Mouse (Mus musculus) layer of hippocampus, adult 11-12 months (tissue): Measurements from ENCODE around the gene Mov10l1.

Experiments
- DNase-seq: peaks from one replicate; pipeline ENCODE4 v3.0.0; 2022; ENCODE audit warnings: low spot score

Gene Mov10l1

DNA sequence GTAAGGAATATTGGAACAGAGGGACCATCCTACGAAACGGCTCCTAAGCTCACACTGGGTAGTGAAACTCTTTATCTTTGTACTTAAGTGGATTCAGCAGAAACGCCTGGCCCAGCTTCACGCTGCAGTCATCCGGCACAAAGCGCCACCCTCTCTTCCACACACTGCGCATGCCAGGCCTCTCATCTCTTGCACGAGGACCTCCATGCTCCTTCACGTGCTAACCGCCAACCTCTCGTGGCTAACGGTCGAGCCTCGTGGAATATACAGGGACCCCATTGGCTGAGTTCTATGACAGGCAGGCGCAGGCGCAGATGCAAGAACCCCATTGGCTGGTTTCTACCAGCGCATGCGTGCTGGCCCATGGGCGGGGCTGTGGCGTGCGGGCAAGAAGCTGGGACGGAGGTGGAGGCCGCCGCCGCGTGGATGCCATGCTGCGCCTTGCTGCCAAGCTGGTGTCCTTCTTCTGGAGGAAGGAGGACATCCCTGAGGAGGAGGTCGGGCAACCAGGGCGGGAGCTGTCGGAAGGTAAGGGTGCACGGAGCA, at the start of gene Mov10l1:
Mov10l1 (plus strand) TSS at position 376 of the 546 bp plus-strand sequence.
- no peak for DNase-seq

DNA sequence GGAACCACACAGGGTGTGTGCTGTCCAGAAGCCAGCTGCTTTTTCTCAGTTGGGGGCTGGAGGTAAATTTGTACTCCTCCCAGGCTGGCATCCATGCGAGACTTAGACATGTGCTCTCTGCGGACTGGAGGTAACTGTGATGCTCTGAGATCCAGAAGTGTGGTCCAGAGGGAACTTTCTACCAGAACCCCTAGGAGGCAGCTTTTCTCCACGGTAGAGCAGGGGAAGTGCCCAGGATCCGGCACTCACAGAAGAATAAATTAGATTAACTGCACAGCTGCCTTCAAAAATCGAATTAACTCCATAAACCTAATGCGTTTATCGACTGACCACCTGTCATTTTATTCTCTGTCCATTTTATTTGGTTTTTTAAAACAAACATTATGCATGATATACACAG, 48.6 kb upstream of the Mov10l1 start:
- no peak for DNase-seq

DNA sequence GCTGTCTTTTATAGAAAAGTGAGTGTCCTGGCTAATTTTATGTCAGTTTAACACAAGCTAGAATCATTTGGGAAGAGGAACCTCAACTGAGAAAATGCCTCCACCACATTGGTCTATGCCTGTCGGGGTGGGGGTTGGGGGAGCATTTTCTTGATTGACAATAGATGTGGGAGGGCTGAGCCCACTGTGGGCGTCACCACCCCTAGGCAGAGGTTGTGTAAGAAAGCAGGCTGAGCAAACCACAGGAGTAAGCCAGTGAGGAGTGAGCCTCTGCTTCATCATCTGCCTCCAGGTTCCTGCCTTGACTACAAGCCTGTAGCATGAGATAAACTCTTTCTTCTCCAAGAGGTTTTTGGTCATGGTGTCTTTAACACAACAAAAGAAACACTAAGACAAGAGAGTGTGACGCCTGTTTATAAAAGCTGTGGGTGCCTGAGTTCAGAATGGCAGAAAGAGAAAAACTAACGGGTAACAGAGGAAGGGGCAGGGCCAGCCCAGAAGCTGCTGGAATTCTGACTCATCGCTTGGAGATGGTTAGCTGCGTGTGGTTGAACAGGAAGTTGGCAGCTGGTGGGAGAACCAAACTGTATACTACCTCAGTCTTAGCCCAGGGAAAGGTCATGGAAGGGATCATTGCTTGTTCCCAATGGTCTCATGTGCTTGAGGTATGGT, 46.0 kb upstream of the Mov10l1 start:
- DNase-seq: no peak

DNA sequence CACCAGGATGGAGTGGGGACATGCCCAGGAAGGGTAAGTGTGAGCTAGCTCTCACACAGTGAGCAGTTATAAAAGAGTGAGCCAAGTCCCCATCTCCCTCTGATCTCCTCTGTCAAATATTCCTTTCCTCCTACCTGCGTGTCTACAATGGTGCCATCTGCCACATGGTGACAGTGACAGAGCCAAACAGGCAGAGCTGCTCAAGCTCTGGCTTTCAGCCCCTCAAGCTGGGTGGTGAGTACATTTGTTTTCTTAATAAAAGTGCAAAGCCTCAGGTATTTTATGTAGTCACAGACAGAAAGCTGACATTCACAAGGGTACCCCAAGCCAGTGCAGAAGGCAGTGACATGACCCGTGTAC, 45.4 kb upstream of the Mov10l1 start:
- no peak for DNase-seq

DNA sequence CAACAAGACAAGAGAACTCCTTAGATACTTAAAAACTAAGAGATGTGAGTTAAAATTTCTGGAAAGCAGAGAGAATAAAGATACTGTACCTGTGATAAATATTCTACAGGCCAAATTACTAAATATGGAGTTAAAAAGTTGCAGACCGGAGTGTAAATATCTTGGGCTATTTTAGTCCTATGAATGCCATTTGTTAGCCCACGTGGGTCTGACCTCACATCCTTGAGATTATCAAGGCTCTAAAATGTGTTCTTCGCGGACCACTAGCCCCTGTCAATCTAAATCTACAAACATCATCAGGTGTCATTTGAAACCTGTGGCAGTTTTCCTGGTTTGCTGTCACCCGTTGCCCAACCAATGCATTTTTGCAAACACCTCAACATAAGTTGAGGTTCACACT, 39.9 kb upstream of the Mov10l1 start:
- no peak for DNase-seq

DNA sequence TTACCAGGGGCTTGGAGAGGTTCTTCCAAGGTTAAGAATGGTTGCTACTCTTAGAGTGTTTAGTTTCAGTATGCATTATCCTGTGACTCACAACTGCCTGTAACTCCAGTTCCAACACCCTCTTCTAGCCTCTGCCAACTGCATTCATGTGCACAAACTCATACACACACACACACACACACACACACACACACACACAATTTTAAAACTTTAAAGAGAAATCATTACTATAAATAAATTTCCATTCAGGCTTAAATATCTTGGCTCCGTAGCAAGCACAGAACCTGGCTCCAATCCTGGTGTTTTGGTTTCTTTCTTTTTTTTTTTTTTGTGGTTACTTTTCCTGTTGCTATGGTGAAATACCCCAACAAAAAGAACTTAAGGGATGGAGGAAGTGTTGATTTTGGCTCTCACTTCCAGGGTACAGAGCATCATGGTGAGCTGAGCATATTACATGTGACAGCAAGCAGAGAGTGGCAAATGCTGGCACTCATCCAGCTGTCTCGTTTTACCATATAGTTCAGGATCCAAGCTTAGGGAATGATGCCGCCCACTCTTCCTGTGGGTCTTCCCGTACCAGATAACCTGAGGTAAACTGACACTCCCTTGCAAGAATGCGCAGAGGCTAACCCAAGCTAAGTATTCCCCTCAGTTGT, 38.7 kb upstream of the Mov10l1 start:
- DNase-seq: no peak

DNA sequence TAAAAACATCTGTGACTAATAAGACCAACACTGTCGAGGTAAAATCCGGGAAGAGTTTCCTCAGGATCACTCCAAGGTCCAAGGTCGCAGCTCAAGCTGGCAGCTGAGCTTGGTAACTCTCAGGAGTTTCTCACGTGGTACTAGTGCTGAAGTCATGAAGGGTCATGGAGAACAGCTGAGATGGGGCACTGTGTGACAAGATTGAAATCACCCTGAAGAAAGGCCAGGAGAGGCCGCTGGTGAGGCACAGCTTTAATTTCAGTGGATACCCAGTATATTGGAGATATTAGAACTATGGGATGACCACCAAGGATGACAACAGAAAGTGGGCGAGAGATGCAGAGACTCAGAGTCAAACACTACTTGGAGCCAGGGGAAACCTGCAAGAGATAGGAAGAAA, 35.9 kb upstream of the Mov10l1 start:
- DNase-seq: no peak

DNA sequence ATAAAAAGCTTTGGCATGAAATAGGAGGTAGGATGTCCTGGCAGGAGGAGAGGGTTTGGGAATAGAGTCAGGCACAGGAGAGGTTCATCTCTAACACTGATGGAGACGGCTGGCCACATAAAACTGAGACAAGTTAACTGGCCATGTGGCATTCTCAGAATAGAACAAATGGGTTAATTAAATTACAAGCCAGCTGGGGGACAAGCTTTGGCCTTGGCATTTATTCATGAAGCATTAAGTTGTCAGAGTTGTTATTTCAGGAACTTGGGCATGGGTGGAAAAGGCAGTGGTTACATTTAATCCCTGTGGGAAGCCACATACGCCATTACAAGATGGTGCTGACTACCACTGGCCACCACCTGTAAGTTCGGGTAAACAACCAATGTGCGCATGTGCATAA, 31.5 kb upstream of the Mov10l1 start:
- DNase-seq: no peak

DNA sequence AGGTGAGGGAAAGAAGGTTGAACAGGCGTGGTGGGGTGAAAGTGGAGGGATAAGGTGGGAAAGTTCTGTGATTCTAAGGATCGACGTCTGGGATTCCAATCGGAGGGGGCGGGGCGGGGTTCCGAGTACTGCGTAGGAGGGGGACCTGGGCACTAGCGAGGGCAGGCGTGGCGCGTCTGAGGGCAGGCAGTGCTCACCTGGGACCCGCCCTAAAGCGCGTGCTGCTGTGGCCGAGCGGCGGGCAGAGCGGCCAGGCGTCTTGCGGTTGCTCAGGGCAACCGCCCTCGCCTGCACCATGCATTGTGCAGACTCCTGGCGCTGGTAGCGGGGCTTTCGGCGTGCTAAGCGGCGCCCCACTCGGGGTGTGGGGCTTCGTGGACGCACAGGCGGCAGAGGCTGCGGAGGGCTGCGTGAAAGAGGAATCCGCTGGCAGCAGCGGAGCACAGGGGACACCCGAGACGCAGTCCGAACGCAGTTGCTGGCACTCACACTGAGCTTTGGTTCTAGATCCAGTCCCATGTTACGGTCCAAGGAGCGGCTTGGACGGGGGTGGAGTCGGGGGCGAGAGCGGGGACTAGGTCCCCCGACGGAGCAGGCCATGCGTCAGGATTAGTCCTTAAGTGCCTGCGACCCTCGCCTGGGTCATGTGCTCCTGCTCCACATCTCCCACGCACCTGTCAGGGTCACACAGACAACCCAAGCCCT, 28.2 kb upstream of the Mov10l1 start, which contains the start of gene Ttll8:
Ttll8 (minus strand) TSS at position 51 of the 705 bp plus-strand sequence.
- DNase-seq: no peak

DNA sequence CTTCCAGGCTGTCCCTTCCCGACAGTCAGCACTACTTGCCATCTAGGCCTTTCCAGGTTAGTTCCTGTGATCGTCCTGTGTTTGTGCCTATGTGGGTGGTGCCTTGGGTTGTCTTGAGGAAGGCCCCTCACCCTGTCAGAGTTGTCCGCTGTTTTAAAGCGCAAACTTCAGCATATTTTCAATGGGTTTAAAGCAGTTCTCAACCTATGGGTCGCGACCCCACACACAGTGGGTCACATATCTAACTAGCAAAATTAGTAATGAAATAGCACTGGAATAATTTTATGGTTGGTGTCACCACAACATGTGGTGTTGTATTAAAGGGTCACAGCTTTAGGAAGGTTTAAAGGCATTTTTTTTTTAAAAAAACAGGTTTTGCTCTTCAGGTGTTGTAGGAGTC, 27.4 kb upstream of the Mov10l1 start:
- no peak for DNase-seq

DNA sequence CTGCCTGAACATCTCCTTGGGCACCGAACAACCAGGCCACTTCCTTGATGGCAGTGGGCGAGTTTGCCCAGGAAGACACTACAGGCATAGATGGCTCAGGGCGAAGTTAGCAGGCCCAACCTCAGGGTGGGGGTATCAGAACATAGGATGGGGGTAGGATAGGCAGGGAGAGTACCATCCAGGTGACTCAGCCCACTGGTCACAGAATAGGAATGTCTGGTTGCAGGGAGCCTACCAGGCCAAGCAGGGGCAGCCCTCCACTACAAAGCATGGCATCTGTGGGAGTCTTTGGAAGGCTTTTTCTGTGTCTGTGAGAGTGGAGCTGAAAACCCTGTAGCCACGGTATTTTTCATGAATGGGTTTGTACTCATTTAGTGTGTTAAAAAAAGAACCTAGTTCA, 25.2 kb upstream of the Mov10l1 start:
- no peak for DNase-seq

DNA sequence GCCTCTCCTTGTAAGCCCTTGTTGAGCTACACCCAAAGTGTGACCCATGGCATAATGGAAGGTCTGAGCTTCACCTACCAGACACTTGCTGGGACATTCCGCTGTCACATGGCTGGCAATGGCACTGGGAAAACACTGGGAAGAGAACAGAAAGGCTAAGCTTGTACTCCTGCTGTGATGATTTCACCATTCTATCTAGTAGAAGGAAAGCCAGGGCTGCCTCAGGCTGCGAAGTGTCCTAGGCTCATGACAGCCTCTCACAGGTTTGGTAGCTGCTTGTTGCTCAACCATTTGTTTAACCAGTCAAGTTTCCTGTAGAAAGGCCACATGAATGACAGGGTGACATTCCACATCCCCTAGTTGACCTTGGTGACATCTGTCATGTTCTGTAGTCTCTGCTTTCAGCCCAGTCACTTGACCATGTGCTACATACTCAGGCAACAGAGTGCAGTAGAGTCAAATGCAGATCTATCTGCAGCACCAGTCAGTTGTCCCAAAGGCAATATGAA, 18.6 kb upstream of the Mov10l1 start:
- no peak for DNase-seq

DNA sequence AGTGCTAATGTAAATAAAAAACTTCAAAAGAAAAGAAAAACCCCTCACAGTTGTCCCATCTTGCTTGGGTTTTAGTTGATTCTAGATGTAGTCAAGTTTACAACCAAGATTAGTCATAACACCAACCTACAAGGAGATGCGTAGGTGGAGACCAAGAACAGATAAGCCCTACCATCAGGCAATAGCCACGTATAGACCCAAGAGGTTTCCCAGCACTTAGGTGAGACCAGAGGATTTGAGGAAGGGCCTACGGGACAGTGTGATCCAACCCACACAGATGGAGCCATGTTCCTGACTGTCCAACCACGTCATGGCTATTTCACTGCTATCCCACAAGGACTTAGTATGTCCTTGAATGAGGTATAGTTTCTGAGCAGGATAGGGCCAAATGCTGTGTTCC, 10.4 kb upstream of the Mov10l1 start:
- DNase-seq: no peak

DNA sequence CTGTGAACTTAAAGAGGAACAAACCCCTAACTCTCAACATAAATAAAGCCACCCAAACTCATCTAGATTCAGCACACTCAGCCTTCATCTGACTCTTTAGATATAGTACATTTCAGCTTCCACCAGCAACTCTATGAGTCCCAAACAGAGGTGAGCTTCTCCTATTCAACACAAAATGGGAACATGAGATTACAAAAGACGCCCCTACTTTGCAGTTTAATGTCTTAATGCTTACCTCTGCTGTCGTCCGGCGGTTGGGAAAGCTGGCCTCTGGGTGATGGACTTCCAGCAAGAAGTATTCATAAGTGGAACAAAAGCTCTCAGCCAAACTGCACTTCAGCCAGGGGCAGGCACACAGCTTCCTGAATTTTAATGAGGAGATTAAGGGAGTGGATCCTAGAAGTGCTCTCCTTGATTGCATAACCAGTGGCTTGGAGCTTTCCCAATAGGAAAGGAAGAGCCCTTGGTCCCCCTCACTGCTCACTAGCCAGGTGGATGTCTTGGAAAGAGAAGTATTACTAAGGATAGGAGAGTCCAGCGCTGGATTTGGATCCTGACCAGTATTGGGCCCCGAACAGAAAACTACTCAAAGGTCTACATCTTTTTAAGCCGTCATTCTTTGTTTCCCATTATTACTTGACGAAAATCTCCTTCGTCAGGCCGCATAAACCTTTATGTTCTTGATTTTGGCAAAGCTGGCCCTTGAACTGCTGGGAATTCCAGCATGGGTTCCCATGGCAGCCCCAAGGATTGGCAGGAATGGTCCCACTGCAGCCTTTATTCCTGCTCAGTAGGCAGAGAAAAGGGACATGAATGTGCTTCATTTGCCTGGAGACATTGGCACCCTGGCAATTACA, 4.2 kb upstream of the Mov10l1 start, which contains the start of gene Mlc1:
Mlc1 (minus strand) TSS at position 727 of the 857 bp plus-strand sequence.
- DNase-seq: peak; percentile 35

DNA sequence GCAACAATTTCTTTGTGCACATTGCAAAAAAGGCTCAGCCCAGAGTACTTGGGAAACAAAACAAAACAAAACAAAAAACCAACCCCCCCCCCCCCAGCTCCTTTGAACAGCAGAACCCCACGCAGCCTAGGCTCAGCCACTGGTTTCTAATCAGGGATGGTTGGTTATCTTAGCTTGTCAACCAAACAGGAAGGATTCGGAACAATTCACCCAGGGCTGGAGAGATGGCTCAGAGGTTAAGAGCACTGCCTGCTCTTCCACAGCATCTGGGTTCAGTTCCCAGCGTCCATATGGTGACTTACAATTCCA, 3.6 kb upstream of the Mov10l1 start:
- DNase-seq: no peak

DNA sequence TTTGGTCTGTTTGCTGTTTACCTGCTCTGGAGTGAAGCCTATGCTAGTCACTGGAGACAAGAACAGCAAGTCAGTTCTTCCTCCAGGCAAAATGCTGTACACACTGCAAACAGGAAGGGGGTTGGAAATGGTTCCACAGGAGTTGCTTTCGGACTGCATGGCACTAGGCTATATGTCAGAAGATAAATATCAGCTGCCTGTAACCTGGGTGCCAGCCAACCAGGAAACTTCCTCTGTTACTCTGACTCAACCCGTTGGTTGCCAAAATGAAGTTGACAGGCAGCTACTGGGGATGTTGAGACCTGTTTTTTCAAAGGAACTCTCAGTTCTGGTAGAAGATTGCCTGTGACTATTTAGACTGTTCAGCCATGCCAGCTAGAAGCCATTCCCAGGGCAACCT, 6.5 kb downstream of the Mov10l1 start:
- DNase-seq: no peak

DNA sequence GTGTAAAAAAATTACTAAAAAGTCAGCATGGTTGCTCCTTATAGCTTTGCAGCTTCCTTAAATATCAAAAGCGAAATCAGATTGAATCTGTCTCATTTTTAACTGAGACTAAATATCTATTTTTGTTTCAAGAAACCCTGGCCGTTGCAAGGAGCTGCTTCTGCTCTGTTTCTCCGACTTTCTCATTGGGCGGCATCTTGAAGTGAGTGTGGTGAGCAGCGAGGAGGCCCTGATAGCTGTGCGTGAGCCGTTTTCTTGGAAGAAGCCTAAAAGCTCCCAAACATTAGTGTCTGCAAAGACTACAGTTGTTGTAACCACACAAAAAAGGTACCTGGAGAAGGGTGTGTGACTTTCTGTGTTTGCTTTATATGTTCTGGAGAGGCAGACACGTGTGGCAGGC, 15.9 kb downstream of the Mov10l1 start:
- no peak for DNase-seq

DNA sequence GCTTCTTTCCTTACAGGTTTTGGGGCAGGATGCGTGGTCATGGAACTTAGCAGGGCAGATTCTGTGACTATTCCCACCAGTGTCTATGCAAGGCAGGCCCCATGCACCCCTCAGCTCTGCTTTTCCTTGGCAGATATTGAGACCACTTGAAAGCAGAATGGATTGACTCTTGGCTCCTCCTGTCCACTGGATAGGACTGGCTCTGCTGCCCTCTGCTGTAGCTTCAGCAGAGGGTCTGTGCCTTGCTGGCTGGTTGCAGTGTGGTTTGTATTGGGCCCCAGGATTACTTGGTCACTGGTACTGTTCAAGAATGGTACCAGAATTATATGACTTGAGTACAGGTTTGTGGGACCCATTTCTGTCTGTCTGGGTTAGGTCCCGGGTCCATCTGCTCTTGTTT, 16.4 kb downstream of the Mov10l1 start:
- DNase-seq: no peak

DNA sequence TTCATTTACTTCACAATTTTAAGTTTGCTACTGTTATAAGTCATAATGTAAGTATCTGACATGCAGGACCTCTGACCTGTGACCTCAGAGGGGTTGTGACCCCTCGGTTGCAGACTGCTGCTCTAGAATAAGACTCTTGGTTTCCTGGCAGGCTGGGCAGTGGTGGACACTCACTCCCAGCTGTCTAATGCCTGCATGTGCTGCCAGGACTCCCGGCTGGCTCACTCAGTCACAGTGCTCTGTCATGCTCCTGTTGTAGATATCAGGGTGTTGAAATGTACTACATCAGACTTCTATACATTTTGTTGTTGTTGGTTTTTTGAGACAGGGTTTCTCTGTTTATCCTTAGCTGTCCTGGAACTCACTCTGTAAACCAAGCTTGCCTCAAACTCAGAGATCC, 17.7 kb downstream of the Mov10l1 start:
- DNase-seq: no peak

DNA sequence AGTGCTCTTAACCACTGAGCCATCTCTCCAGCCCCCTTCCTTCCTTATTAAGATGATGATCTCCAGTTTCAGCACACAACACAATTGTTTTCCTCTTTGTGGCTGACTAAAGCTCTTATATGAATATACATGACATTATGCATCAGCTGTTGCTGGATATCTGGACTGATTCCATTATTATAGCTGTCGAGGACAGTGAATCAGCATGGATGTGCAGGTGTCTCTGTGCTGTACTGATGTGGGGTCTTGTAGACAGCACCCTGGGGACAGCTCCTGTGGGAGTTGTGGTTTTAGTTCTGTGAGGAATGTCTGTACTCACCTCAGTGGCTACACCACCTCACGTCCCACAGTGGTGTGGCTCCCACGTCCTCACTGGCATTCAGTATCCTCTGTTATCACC, 18.5 kb downstream of the Mov10l1 start:
- DNase-seq: no peak

DNA sequence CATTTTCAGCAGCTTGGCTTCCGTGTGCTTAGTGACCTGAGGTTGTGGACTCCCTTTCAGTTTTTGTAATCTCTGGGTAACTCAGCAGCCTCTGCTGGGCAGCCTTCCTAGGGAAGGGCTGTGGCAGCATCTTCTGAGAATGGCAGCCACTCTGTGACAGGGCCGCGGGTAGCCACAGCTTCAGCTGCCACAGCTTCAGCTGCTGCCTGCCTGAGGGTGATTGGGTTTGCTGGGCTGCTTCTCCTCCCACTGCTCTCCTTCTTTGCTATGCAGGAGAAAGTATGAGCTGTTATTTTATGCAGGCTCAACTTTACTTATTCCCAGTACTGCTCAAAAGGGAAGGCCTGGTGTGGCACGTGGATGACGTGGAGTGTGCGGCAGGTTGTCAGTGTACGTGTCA, 24.3 kb downstream of the Mov10l1 start:
- DNase-seq: no peak

DNA sequence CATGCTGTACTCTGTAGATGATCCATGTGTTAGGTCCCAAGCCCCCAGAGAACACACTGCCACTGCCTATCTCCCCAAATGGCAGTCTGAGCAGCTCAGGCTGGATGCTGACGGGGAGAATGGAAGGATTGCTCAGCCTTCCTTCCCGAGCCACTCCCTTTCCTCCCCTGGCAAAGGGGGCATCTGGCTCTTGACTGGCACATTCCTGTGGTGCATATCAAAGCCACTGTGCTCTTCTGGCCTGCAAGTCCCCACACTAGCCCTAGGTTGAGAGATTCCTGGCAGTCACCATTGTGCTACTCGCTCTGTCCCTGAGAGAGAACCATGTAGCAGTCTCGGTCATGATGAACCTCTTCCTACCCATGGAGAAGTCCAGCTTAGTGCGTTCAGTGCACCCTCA, 25.1 kb downstream of the Mov10l1 start:
- no peak for DNase-seq
